Comparison of ENCODE assay signal across 10 mouse cellular contexts in genomic region chr2:22775213-22775612, GRCm38 (mm10). TPM values are rescaled to one million over a fixed set of nuclear protein-coding genes. Genes with fewer than 3 reads are reported as not detected.
A peak's percentile ranks its signal among the peaks of the same experiment; 100 is the strongest.
DNase-seq lines count a peak whose midpoint lies in the region; ATAC-seq and TF ChIP-seq lines count a peak whose summit lies in the region.
"Had no signal": no experiment of that assay in that cellular context is flagged by ENCODE, and none has a peak within 500 bp of the region (broad histone marks: within the 10 kb centered on the region; RNA-seq: fewer than 3 reads in every experiment).

No protein-coding gene starts in this region.

- H3K27ac ChIP-seq in kidney, postnatal 0 days: no peak overlapping the region
- peak overlapping the region; percentile 87 for H3K27ac ChIP-seq in small intestine, adult 2 months (ENCODE audit: insufficient read depth, low read depth, low read length)

- H3K4me2 ChIP-seq in kidney, postnatal 0 days (ENCODE audit: low read length): 0 out of 2 replicates have a peak overlapping the region, but pooled peaks have one; percentile 75

- TF ChIP-seq CTCF in kidney, postnatal 0 days (IDR thresholded peaks at IDR 0.05; ENCODE audit: low read depth): no peak
- no peak for TF ChIP-seq CTCF in G1E (IDR thresholded peaks at IDR 0.05; ENCODE audit: low read depth, low read length)
- no peak for TF ChIP-seq CTCF in small intestine, adult 2 months (IDR thresholded peaks at IDR 0.05; ENCODE audit: extremely low read depth, insufficient read length, insufficient replicate concordance, low read depth, low read length)

- H3K4me3 ChIP-seq in kidney, postnatal 0 days (replicated peaks; ENCODE audit: low read depth, low read length): no peak overlapping the region
- peak overlapping the region; percentile 86 for H3K4me3 ChIP-seq in G1E (ENCODE audit: low read depth, low read length)
- peak overlapping the region; percentile 54 for H3K4me3 ChIP-seq in small intestine, adult 2 months (ENCODE audit: low read depth, low read length)

- H3K36me3 ChIP-seq in kidney, postnatal 0 days (ENCODE audit: insufficient read depth, low read length): no peaks in the 10 kb centered on the region
- peaks cover 20% of the 10 kb centered on the region for H3K36me3 ChIP-seq in G1E (replicated peaks)
- H3K36me3 ChIP-seq in small intestine, adult 2 months (ENCODE audit: control insufficient read depth, insufficient read depth, low read length): no peaks in the 10 kb centered on the region

- WGBS in kidney, postnatal 0 days: 64% methylated on average over 8 of the region's 8 CpGs
- WGBS in small intestine, adult 2 months: 76% methylated on average over 8 of the region's 8 CpGs

- H3K4me1 ChIP-seq in kidney, postnatal 0 days (replicated peaks; ENCODE audit: insufficient read depth, low read length): no peaks in the 10 kb centered on the region
- peaks cover 63% of the 10 kb centered on the region for H3K4me1 ChIP-seq in G1E (ENCODE audit: insufficient read depth, low read depth, low read length)
- H3K4me1 ChIP-seq in small intestine, adult 2 months (ENCODE audit: control insufficient read depth, insufficient read depth, insufficient read length, low read length): peaks cover 4% of the 10 kb centered on the region; the same call in 1 of the 2 replicates

- H3K27me3 ChIP-seq in kidney, postnatal 0 days (ENCODE audit: insufficient read depth, low read length): no peaks in the 10 kb centered on the region
- no peaks in the 10 kb centered on the region for H3K27me3 ChIP-seq in G1E (ENCODE audit: insufficient read depth, low read length)
- no peaks in the 10 kb centered on the region for H3K27me3 ChIP-seq in small intestine, adult 2 months (ENCODE audit: control insufficient read depth, insufficient read depth, low read length)

- no peak for ATAC-seq in kidney, postnatal 0 days (replicated peaks; ENCODE audit: low FRiP score, low read depth)
- ATAC-seq in G1E (ENCODE audit: extremely low read depth, insufficient number of reproducible peaks, low FRiP score, poor library complexity, severe bottlenecking): no peak
- ATAC-seq in erythroblast, adult 5-6 weeks (replicated peaks; ENCODE audit: low FRiP score, poor library complexity, severe bottlenecking): peak; percentile 68

- no peak for DNase-seq in kidney, postnatal 0 days (ENCODE audit: low spot score)
- DNase-seq in kidney, adult 18-20 months: no peak
- no peak for DNase-seq in G1E (ENCODE audit: low spot score)
- no peak for DNase-seq in kidney, postnatal 10 days
- DNase-seq in neural tube, embryonic 10.5 days (ENCODE audit: extremely low spot score, low spot score): no peak
- DNase-seq in ovary, adult 18-20 months (ENCODE audit: low spot score): no peak
- DNase-seq: gastrocnemius, postnatal 25 days; layer of hippocampus, postnatal 36 days had no signal

- H3K9ac ChIP-seq in kidney, postnatal 0 days (ENCODE audit: low read depth, low read length): no peak overlapping the region

- TF ChIP-seq POLR2A in small intestine, adult 2 months (IDR thresholded peaks at IDR 0.05; ENCODE audit: low read depth, low read length): no peak

- no peaks in the 10 kb centered on the region for H3K9me3 ChIP-seq in kidney, postnatal 0 days (replicated peaks; ENCODE audit: low read length)
- no peaks in the 10 kb centered on the region for H3K9me3 ChIP-seq in G1E (replicated peaks)

RNA-seq across cellular contexts. Expression of gene Apbb1ip, which starts 1.3 kb away (rescaled TPM):
- polyA plus RNA-seq in kidney, postnatal 0 days (2015; fragmentation: Nextera tagmentation; extraction: Ambion mirVana): 2.9 and 3.5 TPM in 2 replicates
- total RNA-seq in G1E (2014; fragmentation: Nextera tagmentation): 87.0 and 108 TPM in 2 replicates
- total RNA-seq in G1E (2017): 11.4 and 13.6 TPM in 2 replicates
- 78.2 and 83.9 TPM in 2 replicates for polyA plus RNA-seq in G1E (2012)
- total RNA-seq in erythroblast, adult 5-6 weeks (2015; ENCODE audit: low replicate concordance): 58.1 and 64.6 TPM in 2 replicates
- total RNA-seq in erythroblast, adult 5-6 weeks (2017; ENCODE audit: low replicate concordance): 6.7 and 7.9 TPM in 2 replicates
- polyA plus RNA-seq in small intestine, adult 2 months (2012; rRNA removed): 0.84 and 1.4 TPM in 2 replicates

Comparison
In these comparisons a context has a peak if more than half of its experiments do, and no peak if none do; other contexts are left out.
1. RNA of gene Apbb1ip, which starts 1.3 kb away (polyA plus RNA-seq): 78.2 to 83.9 TPM in G1E; 2.9 to 3.5 TPM in kidney, postnatal 0 days and 0.84 to 1.4 TPM in small intestine, adult 2 months; every median in the first group is over 10 times any median in the second.